Mouse (Mus musculus) erythroid progenitor cell, adult 5-6 weeks (primary cell): ENCODE data around the gene Pja2. TPM values are rescaled to one million over a fixed set of nuclear protein-coding genes. Genes with fewer than 3 reads are reported as not detected.
"Not testable (repeated sequence)": the region's sequence is repeated elsewhere in the genome, so short reads cannot be mapped to it uniquely, and the experiment has no call there.

Experiments
- ATAC-seq: replicated peaks from 2 replicates; pipeline ENCODE4 v1.8.0; 2016; ENCODE audit warnings: moderate number of reproducible peaks, mild to moderate bottlenecking, moderate TSS enrichment, inconsistent platforms; ENCODE audit not compliant: poor library complexity, low FRiP score, severe bottlenecking
- total RNA-seq, 2 experiments: library from RNA; stranded (forward) in 1 of 2; stranded (reverse) in 1 of 2; fragments of 150-400 nt in 1 of 2; fragments of 186-747, 209-891 nt in 1 of 2; gene quantifications; 2 replicates each; pipeline versions ENCODE4 v1.2.3 to v1.2.4; 2015 to 2017; ENCODE audit warnings: low replicate concordance in 2 of 2

Pja2 gene
- total RNA-seq, 2 experiments from 2014 or later = 28.1 to 29.3 TPM

- no peak for ATAC-seq
Measured at GRCm38 (mm10) chr17:64288000-64288399, 43.7 kb downstream of the Pja2 start.

- ATAC-seq = no peak
Measured at GRCm38 (mm10) chr17:64286836-64287235, 44.9 kb downstream of the Pja2 start.

GRCm38 (mm10) chr17:64281368-64281767 lies 50.3 kb downstream of the Pja2 start:
- not testable (repeated sequence) for ATAC-seq

GRCm38 (mm10) chr17:64277649-64278212 lies 54.0 kb downstream of the Pja2 start:
- no peak for ATAC-seq

- ATAC-seq = no peak
Measured at GRCm38 (mm10) chr17:64276666-64277065, 55.0 kb downstream of the Pja2 start.

GRCm38 (mm10) chr17:64275188-64275587 lies 56.5 kb downstream of the Pja2 start:
- ATAC-seq = no peak

- no peak for ATAC-seq
Measured at GRCm38 (mm10) chr17:64274341-64275105, 57.2 kb downstream of the Pja2 start.

- no peak for ATAC-seq
Measured at GRCm38 (mm10) chr17:64260571-64260970, 71.1 kb downstream of the Pja2 start.

GRCm38 (mm10) chr17:64248246-64248645 lies 83.5 kb downstream of the Pja2 start:
- no peak for ATAC-seq

GRCm38 (mm10) chr17:64242898-64243297 lies 88.8 kb downstream of the Pja2 start:
- ATAC-seq = no peak

GRCm38 (mm10) chr17:64242310-64242859 lies 89.3 kb downstream of the Pja2 start:
- ATAC-seq = no peak

- no peak for ATAC-seq
Measured at GRCm38 (mm10) chr17:64241544-64242292, 90.0 kb downstream of the Pja2 start.

- no peak for ATAC-seq
Measured at GRCm38 (mm10) chr17:64232134-64232533, 99.6 kb downstream of the Pja2 start.

GRCm38 (mm10) chr17:64231637-64232036 lies 100.1 kb downstream of the Pja2 start:
- ATAC-seq = not testable (repeated sequence)

GRCm38 (mm10) chr17:64231172-64231571 lies 100.5 kb downstream of the Pja2 start:
- no peak for ATAC-seq
